Mouse (Mus musculus) liver, embryonic 16.5 days (tissue): ENCODE measurements around the gene 4930595D18Rik. TPM values are rescaled to one million over a fixed set of nuclear protein-coding genes. Genes with fewer than 3 reads are reported as not detected.
A peak's percentile ranks its signal among the peaks of the same experiment; 100 is the strongest.

Experiments used
- ATAC-seq: fragments of 200-750 bp; cut with Nextera tagmentation; 2 replicates; pipeline ENCODE4 v1.8.0; 2017; ENCODE audit warnings: low read depth, mild to moderate bottlenecking, moderate number of reproducible peaks, moderate library complexity
- H3K27ac ChIP-seq: fragments of 300-500 bp; sonication (generic); 2 replicates; pipeline ENCODE4 v1.5.1; 2014; ENCODE audit warnings: mild to moderate bottlenecking, low read length
- H3K27me3 ChIP-seq: fragments of 300-500 bp; sonication (generic); 2 replicates; pipeline ENCODE4 v1.6.1; 2014; ENCODE audit warnings: low read depth, low read length, mixed read lengths; ENCODE audit not compliant: control insufficient read depth, insufficient read depth
- H3K36me3 ChIP-seq: fragments of 300-500 bp; sonication (generic); 2 replicates; pipeline ENCODE4 v1.6.1; 2014; ENCODE audit warnings: mild to moderate bottlenecking; ENCODE audit not compliant: control insufficient read depth, insufficient read depth
- H3K4me1 ChIP-seq: fragments of 300-500 bp; sonication (generic); 2 replicates; pipeline ENCODE4 v1.6.1; 2014; ENCODE audit warnings: low read depth, low read length, mixed read lengths; ENCODE audit not compliant: control insufficient read depth
- H3K4me2 ChIP-seq: fragments of 300-500 bp; sonication (generic); 2 replicates; pipeline ENCODE4 v1.6.1; 2014; ENCODE audit warnings: low read depth, low read length, mixed read lengths
- H3K4me3 ChIP-seq: fragments of 300-500 bp; sonication (generic); 2 replicates; pipeline ENCODE4 v1.5.1; 2014; ENCODE audit warnings: low read depth, mild to moderate bottlenecking, low read length
- H3K9ac ChIP-seq: fragments of 300-500 bp; sonication (generic); 2 replicates; pipeline ENCODE4 v1.6.1; 2014; ENCODE audit warnings: low read depth, low read length
- H3K9me3 ChIP-seq: fragments of 300-500 bp; sonication (generic); replicated peaks from 2 replicates; pipeline ENCODE4 v1.6.1; 2016; ENCODE audit warnings: low read length; ENCODE audit not compliant: control insufficient read depth
- WGBS: fragments of 180-500 bp; shearing (Covaris S2); extraction: QIAGEN DNeasy Blood & Tissue Kit; methylation state at CpG from one replicate; pipeline ENCODE4 v1.1.7; 2014; ENCODE audit not compliant: insufficient replicate concordance; 5-methylcytosine and 5-hydroxymethylcytosine counted together
- polyA plus RNA-seq: library from polyadenylated mRNA; unstranded; fragments of >200 nt; fragmentation: Nextera tagmentation; extraction: Ambion mirVana; gene quantifications from 2 replicates; pipeline ENCODE4 v1.2.1, GENCODE M21; 2015

Gene 4930595D18Rik
- polyA plus RNA-seq, 1 experiment from 2014 or later, result not detected

DNA sequence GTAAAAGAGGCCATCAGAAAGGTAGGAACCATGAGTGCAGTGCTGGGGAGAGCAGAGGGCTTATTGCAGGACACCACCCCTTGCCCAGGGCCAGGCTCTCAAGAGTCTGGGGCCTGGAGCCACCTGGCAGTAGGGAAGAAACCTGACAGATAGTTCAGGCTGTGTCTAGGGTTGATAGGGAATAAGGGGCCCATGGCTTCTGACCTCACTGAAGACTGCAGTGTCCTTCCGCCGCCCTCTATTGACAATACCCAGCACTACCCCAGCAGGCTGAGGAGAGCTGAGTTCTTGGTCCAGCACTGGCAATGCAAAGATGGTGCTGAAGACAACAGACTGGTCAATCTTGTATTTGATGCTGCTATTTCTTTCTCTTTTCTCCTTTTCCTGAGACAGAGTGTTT is 47.2 kb downstream of the 4930595D18Rik start:
- Histone ChIP-seq H3K9ac (no peak overlapping the region), H3K4me2 (no peak overlapping the region), H3K27me3 (no peaks in the 10 kb centered on the region), H3K4me1 (no peaks in the 10 kb centered on the region), H3K4me3 (no peak overlapping the region), H3K36me3 (no peaks in the 10 kb centered on the region), H3K27ac (no peak overlapping the region), H3K9me3 (no peaks in the 10 kb centered on the region)
- WGBS, result 46% methylated on average over 2 of the region's 2 CpGs
- 0 out of 2 replicates have a peak, but pooled peaks have one; percentile 35 for ATAC-seq

DNA sequence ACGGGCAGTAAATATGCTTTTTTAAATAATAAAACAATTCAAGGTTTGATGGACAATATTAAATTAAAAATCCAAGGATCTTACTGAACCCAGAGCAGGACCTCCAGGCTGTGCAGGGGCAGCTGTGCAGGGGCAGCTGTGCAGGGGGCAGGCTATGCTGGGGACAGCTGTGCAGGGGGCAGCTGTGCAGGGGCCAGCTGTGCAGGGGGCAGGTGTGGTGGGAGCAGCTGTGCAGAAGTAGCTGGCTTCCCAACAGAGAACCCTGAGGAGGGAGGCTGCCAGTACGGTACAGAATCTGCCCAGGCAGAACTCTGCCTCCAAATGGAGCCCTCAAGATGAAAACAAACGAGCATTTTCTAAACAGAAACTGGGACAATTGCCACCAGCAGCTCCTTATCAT is 48.3 kb downstream of the 4930595D18Rik start:
- no peak for ATAC-seq
- Histone ChIP-seq H3K4me1 (no peaks in the 10 kb centered on the region), H3K27me3 (no peaks in the 10 kb centered on the region), H3K9ac (no peak overlapping the region), H3K9me3 (no peaks in the 10 kb centered on the region), H3K4me2 (no peak overlapping the region), H3K27ac (no peak overlapping the region), H3K36me3 (no peaks in the 10 kb centered on the region), H3K4me3 (no peak overlapping the region)
- 59% methylated on average over 3 of the region's 3 CpGs for WGBS

GRCm38 (mm10) chr12:111134791-111135733 is 49.2 kb downstream of the 4930595D18Rik start:
- Histone ChIP-seq H3K27me3 (no peaks in the 10 kb centered on the region), H3K4me3 (no peak overlapping the region), H3K27ac (no peak overlapping the region), H3K36me3 (no peaks in the 10 kb centered on the region), H3K4me2 (no peak overlapping the region), H3K9ac (no peak overlapping the region), H3K9me3 (no peaks in the 10 kb centered on the region), H3K4me1 (no peaks in the 10 kb centered on the region)
- no peak for ATAC-seq
- 63% methylated on average over 19 of the region's 19 CpGs for WGBS

DNA sequence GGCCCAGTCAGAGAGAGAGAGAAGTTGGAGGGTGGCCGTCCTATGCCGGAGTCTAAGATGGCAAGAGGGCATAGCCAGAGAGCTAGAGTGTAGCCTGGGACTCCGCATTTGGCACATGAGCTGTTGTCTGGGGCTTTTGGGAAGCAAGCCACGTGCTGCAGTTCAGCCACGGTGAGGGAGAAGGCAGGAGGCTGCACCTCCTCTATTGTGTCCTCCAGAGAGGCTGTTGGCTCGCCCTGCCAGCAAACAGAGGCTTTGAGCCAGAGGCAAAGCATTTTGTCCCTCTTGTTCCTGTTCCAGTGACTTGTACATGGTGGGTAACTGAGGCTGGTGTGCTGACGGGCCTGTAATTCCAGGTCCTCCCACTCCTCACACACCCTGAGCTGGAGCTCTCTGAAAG is 50.1 kb downstream of the 4930595D18Rik start:
- H3K9ac ChIP-seq, result no peak overlapping the region
- no peaks in the 10 kb centered on the region for H3K36me3 ChIP-seq
- no peaks in the 10 kb centered on the region for H3K27me3 ChIP-seq
- ATAC-seq, result no peak
- no peaks in the 10 kb centered on the region for H3K9me3 ChIP-seq
- no peak overlapping the region for H3K27ac ChIP-seq
- no peak overlapping the region for H3K4me2 ChIP-seq
- 64% methylated on average over 7 of the region's 7 CpGs for WGBS
- no peak overlapping the region for H3K4me3 ChIP-seq
- no peaks in the 10 kb centered on the region for H3K4me1 ChIP-seq

- no peaks in the 10 kb centered on the region; the same call in 1 of the 2 replicates for H3K9me3 ChIP-seq
- H3K9ac ChIP-seq, result no peak overlapping the region
- H3K27me3 ChIP-seq, result no peaks in the 10 kb centered on the region
- no peak for ATAC-seq
- no peak overlapping the region for H3K27ac ChIP-seq
- H3K4me1 ChIP-seq, result no peaks in the 10 kb centered on the region
- no peaks in the 10 kb centered on the region for H3K36me3 ChIP-seq
- H3K4me2 ChIP-seq, result no peak overlapping the region
- H3K4me3 ChIP-seq, result no peak overlapping the region
- 62% methylated on average over 6 of the region's 6 CpGs for WGBS
Observed at GRCm38 (mm10) chr12:111125666-111126065, 58.6 kb downstream of the 4930595D18Rik start.

DNA sequence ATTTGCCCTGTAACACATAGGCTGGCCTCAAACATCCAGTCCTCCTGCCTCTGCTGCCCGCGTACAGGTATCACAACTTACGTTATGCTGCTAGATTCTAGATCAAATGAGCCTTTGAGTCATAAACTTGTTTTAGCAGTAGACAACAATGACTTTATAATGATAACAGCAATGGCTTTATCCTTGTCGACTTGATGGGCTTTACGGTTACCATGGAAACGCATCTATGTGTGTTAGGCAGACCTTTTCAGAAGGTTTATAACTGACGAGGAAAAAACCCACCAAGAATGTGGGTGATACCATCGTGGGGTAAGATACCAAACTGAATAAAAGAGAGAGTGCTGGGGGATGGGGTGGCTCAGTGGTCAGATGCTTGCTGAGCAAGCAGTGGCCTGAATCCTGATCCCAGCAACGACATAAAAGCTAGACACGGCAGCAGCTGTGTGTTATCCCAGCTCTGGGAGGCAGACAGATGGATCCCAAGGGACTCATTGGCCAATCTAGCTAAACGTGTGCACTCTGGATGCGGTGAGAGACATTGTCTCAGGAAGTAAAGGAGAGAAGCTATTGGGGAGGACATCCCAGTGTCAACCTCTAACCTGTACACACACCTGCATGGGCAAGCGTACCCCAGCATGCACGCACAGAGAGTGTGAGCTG is 59.6 kb downstream of the 4930595D18Rik start:
- no peaks in the 10 kb centered on the region for H3K27me3 ChIP-seq
- no peaks in the 10 kb centered on the region for H3K4me1 ChIP-seq
- H3K9me3 ChIP-seq, result no peaks in the 10 kb centered on the region; the same call in 1 of the 2 replicates
- H3K27ac ChIP-seq, result no peak overlapping the region
- H3K4me2 ChIP-seq, result no peak overlapping the region
- no peak overlapping the region for H3K4me3 ChIP-seq
- 76% methylated on average over 14 of the region's 14 CpGs for WGBS
- no peak overlapping the region for H3K9ac ChIP-seq
- no peak for ATAC-seq
- no peaks in the 10 kb centered on the region for H3K36me3 ChIP-seq

DNA sequence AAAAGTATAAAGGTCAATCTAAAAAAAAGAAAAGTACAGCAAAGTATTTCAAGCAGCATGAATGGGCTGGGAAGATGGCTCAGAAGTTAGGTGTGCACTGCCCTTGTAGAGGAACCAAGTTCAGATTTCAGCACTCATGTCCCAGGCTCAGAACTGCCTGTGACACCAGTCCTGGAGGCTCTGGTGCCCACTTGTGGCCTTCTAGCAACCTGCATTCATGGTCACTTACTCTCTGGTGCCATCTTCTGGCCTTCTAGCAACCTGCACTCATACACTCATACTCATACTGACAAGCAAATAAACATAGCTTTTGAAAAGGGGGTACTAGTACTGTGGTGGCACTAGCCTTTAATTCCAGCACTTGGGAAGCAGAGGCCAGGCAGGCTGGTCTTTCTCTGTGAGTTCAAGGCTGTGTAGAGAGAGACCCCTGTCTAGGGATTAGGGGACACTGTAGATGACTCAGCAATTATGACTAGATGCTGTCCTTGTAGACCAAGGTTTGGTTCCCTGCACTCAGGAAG is 61.9 kb downstream of the 4930595D18Rik start:
- Histone ChIP-seq H3K9ac (no peak overlapping the region), H3K27ac (no peak overlapping the region), H3K4me2 (no peak overlapping the region), H3K4me1 (no peaks in the 10 kb centered on the region), H3K4me3 (no peak overlapping the region), H3K36me3 (no peaks in the 10 kb centered on the region), H3K9me3 (no peaks in the 10 kb centered on the region; the same call in 1 of the 2 replicates), H3K27me3 (no peaks in the 10 kb centered on the region)
- no peak for ATAC-seq

DNA sequence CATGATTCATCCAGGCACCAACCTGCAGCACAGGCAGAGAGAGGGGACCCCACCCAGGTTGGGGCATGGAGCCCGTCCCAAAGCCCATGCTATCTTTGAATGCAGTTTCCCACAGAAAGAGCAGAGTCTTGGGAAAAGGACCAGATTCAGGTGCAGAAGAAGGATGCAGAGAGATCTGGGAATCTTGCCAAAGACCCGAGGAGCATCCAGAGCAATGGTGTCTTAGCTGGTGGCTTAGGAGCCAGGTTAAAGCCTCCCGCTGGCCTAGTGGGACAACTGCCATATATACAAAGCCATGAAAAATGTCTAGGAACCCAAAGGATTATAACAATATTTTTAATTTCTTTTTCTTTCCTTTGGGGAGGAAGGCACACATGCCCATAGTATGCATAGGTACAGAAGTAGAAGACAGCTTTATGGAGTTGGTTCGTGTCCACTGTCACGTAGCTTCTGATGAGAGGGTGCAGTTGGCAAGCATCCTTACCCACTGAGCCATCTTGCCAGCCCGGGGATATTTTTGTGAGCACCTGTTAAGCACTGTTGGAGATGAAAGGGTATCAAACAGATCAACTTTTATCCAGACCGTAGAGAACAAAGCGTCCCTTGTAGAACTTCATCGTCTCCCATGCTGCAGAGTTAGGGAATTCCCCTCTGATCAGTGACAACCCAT is 63.2 kb downstream of the 4930595D18Rik start:
- Histone ChIP-seq H3K9ac (no peak overlapping the region), H3K4me3 (no peak overlapping the region), H3K4me1 (no peaks in the 10 kb centered on the region), H3K27me3 (no peaks in the 10 kb centered on the region), H3K4me2 (no peak overlapping the region), H3K36me3 (peaks cover 9% of the 10 kb centered on the region), H3K9me3 (no peaks in the 10 kb centered on the region; the same call in 1 of the 2 replicates), H3K27ac (no peak overlapping the region)
- WGBS, result 80% methylated on average over 9 of the region's 9 CpGs
- no peak for ATAC-seq
